29 mouse cellular contexts compared by ENCODE assay signal in the genomic region with DNA sequence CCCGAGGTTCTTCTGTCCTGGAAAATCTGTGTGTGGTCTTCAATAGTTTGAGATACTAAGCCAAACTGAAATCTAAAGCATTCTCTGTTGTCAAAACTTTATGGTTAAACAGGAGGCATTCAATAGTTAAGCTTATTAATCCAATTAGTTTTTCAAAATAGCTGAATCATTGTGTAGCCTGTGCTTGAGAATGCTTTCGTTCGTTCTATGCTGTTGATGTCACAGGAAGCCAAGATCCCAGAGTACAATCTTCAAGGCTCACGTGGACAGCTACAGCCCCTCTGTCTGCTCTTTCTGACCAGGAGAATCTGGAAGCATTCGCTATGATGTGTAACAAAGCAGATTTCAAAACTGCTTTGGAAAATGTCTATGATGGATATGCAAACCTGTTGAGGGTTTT. TPM values are rescaled to one million over a fixed set of nuclear protein-coding genes. Genes with fewer than 3 reads are reported as not detected.
DNase-seq lines count a peak whose midpoint lies in the region; ATAC-seq lines count a peak whose summit lies in the region.
"Had no signal": no experiment of that assay in that cellular context is flagged by ENCODE, and none has a peak within 500 bp of the region (broad histone marks: within the 10 kb centered on the region; RNA-seq: fewer than 3 reads in every experiment).

No protein-coding gene starts in this region.

- ATAC-seq in heart, embryonic 13.5 days (ENCODE audit: extremely low read depth, insufficient number of reproducible peaks, low FRiP score, low TSS enrichment): no peak
- ATAC-seq in midbrain, embryonic 11.5 days (ENCODE audit: low FRiP score): no peak
- ATAC-seq in forebrain, embryonic 15.5 days (replicated peaks): no peak
- ATAC-seq: forebrain, postnatal 0 days; intestine, embryonic 16.5 days; liver, embryonic 12.5 days; liver, postnatal 0 days had no signal

- intact Hi-C loops in heart, postnatal 36 days (cut with DNase I): no loop called here

- H3K4me1 ChIP-seq in heart, embryonic 13.5 days: peaks cover 21% of the 10 kb centered on the region
- 0 out of 2 replicates have a peak, but pooled peaks cover 4% of the 10 kb centered on the region for H3K4me1 ChIP-seq in midbrain, embryonic 11.5 days (ENCODE audit: control insufficient read depth, insufficient read depth, low read length)
- peaks cover 11% of the 10 kb centered on the region for H3K4me1 ChIP-seq in midbrain, embryonic 10.5 days
- H3K4me1 ChIP-seq in forebrain, embryonic 15.5 days: peaks cover 8% of the 10 kb centered on the region

- H3K9me3 ChIP-seq in heart, embryonic 13.5 days: no peaks in the 10 kb centered on the region
- H3K9me3 ChIP-seq in midbrain, embryonic 11.5 days (ENCODE audit: control insufficient read depth, low read length): no peaks in the 10 kb centered on the region
- peaks cover 4% of the 10 kb centered on the region; the same call in 1 of the 2 replicates for H3K9me3 ChIP-seq in midbrain, embryonic 10.5 days (replicated peaks)
- no peaks in the 10 kb centered on the region for H3K9me3 ChIP-seq in forebrain, embryonic 15.5 days
- H3K9me3 ChIP-seq: embryonic facial prominence, embryonic 13.5 days; forebrain, embryonic 10.5 days; G1E; hindbrain, embryonic 12.5 days; liver, embryonic 12.5 days; midbrain, embryonic 13.5 days had no signal

- H3K27ac ChIP-seq in heart, embryonic 13.5 days (replicated peaks): peak overlapping the region; percentile 20; the same call in 1 of the 2 replicates
- H3K27ac ChIP-seq in midbrain, embryonic 11.5 days (ENCODE audit: low read depth, low read length): no peak overlapping the region
- H3K27ac ChIP-seq in midbrain, embryonic 10.5 days (replicated peaks): no peak overlapping the region
- H3K27ac ChIP-seq in forebrain, embryonic 15.5 days (replicated peaks): no peak overlapping the region
- H3K27ac ChIP-seq: embryonic facial prominence, embryonic 13.5 days; forebrain, embryonic 10.5 days; hindbrain, embryonic 12.5 days; kidney, postnatal 0 days; liver, embryonic 12.5 days; midbrain, embryonic 13.5 days had no signal

- H3K36me3 ChIP-seq in heart, embryonic 13.5 days: no peaks in the 10 kb centered on the region
- H3K36me3 ChIP-seq in midbrain, embryonic 11.5 days (ENCODE audit: control insufficient read depth, insufficient read depth, low read length): no peaks in the 10 kb centered on the region
- no peaks in the 10 kb centered on the region for H3K36me3 ChIP-seq in midbrain, embryonic 10.5 days
- no peaks in the 10 kb centered on the region for H3K36me3 ChIP-seq in forebrain, embryonic 15.5 days
- H3K36me3 ChIP-seq: embryonic facial prominence, embryonic 13.5 days; forebrain, embryonic 10.5 days; G1E; hindbrain, embryonic 12.5 days; liver, embryonic 12.5 days; midbrain, embryonic 13.5 days had no signal

- H3K27me3 ChIP-seq in heart, embryonic 13.5 days (replicated peaks): peaks cover 16% of the 10 kb centered on the region
- peaks cover 16% of the 10 kb centered on the region for H3K27me3 ChIP-seq in midbrain, embryonic 11.5 days (ENCODE audit: control insufficient read depth, insufficient read depth, low read length)
- peaks cover 54% of the 10 kb centered on the region for H3K27me3 ChIP-seq in midbrain, embryonic 10.5 days (ENCODE audit: low read depth, poor library complexity, severe bottlenecking)
- H3K27me3 ChIP-seq in forebrain, embryonic 15.5 days: peaks cover 26% of the 10 kb centered on the region

- peak; percentile 7 for DNase-seq in embryo, embryonic 10.5 days (ENCODE audit: low spot score)
- no peak for DNase-seq in embryo, embryonic 11 days
- DNase-seq in heart, postnatal 36 days: no peak
- peak; percentile 88 for DNase-seq in midbrain, embryonic 11.5 days (ENCODE audit: low spot score, missing footprints)
- DNase-seq in midbrain, embryonic 10.5 days (ENCODE audit: low spot score): no peak
- DNase-seq: adrenal gland, postnatal 14 days; cerebellum, adult 11 months; cerebellum, adult 9-10 months; cerebellum, postnatal 36 days; forebrain, postnatal 0 days; gastrocnemius, postnatal 25 days; kidney, adult 8-10 months; kidney, postnatal 4 days; left cerebral cortex, postnatal 4 days; liver, postnatal 0 days; lung, postnatal 36 days; right cerebral cortex, postnatal 25 days; thymus, postnatal 14 days had no signal

- H3K4me3 ChIP-seq in heart, embryonic 13.5 days: peak overlapping the region; percentile 77
- H3K4me3 ChIP-seq in midbrain, embryonic 11.5 days (ENCODE audit: low read depth, low read length): no peak overlapping the region
- H3K4me3 ChIP-seq in midbrain, embryonic 10.5 days: no peak overlapping the region
- H3K4me3 ChIP-seq in forebrain, embryonic 15.5 days: no peak overlapping the region
- H3K4me3 ChIP-seq: embryonic facial prominence, embryonic 13.5 days; liver, embryonic 12.5 days had no signal

- H3K4me2 ChIP-seq in heart, embryonic 13.5 days: peak overlapping the region; percentile 75
- no peak overlapping the region for H3K4me2 ChIP-seq in midbrain, embryonic 11.5 days
- no peak overlapping the region for H3K4me2 ChIP-seq in forebrain, embryonic 15.5 days (replicated peaks)

- 41% methylated on average over 5 of the region's 5 CpGs for WGBS in heart, embryonic 13.5 days
- WGBS in midbrain, embryonic 11.5 days: 37% methylated on average over 5 of the region's 5 CpGs
- 52% methylated on average over 5 of the region's 5 CpGs for WGBS in midbrain, embryonic 10.5 days
- WGBS in forebrain, embryonic 15.5 days: 27% methylated on average over 5 of the region's 5 CpGs

- H3K9ac ChIP-seq in heart, embryonic 13.5 days: peak overlapping the region; percentile 95
- H3K9ac ChIP-seq in midbrain, embryonic 11.5 days (ENCODE audit: low read length): no peak overlapping the region
- no peak overlapping the region for H3K9ac ChIP-seq in forebrain, embryonic 15.5 days (replicated peaks)
- H3K9ac ChIP-seq: embryonic facial prominence, embryonic 13.5 days; forebrain, postnatal 0 days; hindbrain, embryonic 12.5 days; liver, embryonic 12.5 days; liver, postnatal 0 days; midbrain, embryonic 13.5 days had no signal

RNA-seq across cellular contexts. Expression of gene Bves, which starts 45.0 kb away (rescaled TPM):
- polyA plus RNA-seq in heart, embryonic 13.5 days (2015; fragmentation: Nextera tagmentation; extraction: Ambion mirVana): 71.7 and 84.7 TPM in 2 replicates
- 10 to 100 TPM; 34.9 to 35.6 TPM for total RNA-seq in heart, postnatal 36 days (2021)
- 1.7 TPM in 2 replicates for polyA plus RNA-seq in midbrain, embryonic 11.5 days (2014; fragmentation: Nextera tagmentation; extraction: Ambion mirVana)
- 2.3 and 2.6 TPM in 2 replicates for polyA plus RNA-seq in midbrain, embryonic 10.5 days (2016; fragmentation: Nextera tagmentation; extraction: Ambion mirVana)
- 0.46 and 0.64 TPM in 2 replicates for polyA plus RNA-seq in forebrain, embryonic 15.5 days (2015; fragmentation: Nextera tagmentation; extraction: Ambion mirVana)
- total RNA-seq: megakaryocyte, adult 5-6 weeks had no signal
- polyA plus RNA-seq: G1E had no signal

Comparison
In these comparisons a context has a peak if more than half of its experiments do, and no peak if none do; other contexts are left out.
1. DNase-seq: peak in embryo, embryonic 10.5 days (single experiment) and midbrain, embryonic 11.5 days (single experiment); none in embryo, embryonic 11 days (single experiment), heart, postnatal 36 days (0 of 2) and midbrain, embryonic 10.5 days (single experiment).
2. RNA of gene Bves, which starts 45.0 kb away (polyA plus RNA-seq): 71.7 to 84.7 TPM in heart, embryonic 13.5 days; 2.3 to 2.6 TPM in midbrain, embryonic 10.5 days, 1.7 TPM in midbrain, embryonic 11.5 days and 0.46 to 0.64 TPM in forebrain, embryonic 15.5 days; every median in the first group is over 10 times any median in the second.